Mouse (Mus musculus) E14TG2a.4 (cell line): ENCODE results near the gene Hsf5.
A peak's percentile ranks its signal among the peaks of the same experiment; 100 is the strongest.

Experiments used
- H3K27me3 ChIP-seq: 2 replicates; pipeline ENCODE4 v1.6.1; 2014; ENCODE audit warnings: low read length, control low read depth; ENCODE audit not compliant: insufficient read depth
- H3K36me3 ChIP-seq: 2 replicates; pipeline ENCODE4 v1.6.1; 2014; ENCODE audit warnings: low read length, control low read depth; ENCODE audit not compliant: insufficient read depth
- H3K4me1 ChIP-seq: replicated peaks from 2 replicates; pipeline ENCODE4 v1.6.1; 2014; ENCODE audit warnings: low read depth, low read length, control low read depth
- H3K4me3 ChIP-seq: replicated peaks from 2 replicates; pipeline ENCODE4 v1.5.1; 2014; ENCODE audit warnings: mild to moderate bottlenecking, low read length
- H3K9me3 ChIP-seq: 2 replicates; pipeline ENCODE4 v1.6.1; 2014; ENCODE audit warnings: low read length, control low read depth
- CTCF ChIP-seq: conservative IDR thresholded peaks from 2 replicates; pipeline ENCODE4 v1.5.1; 2014; ENCODE audit warnings: low read length
- NANOG ChIP-seq: IDR thresholded peaks from 2 replicates; pipeline ENCODE4 v1.6.1; 2014; ENCODE audit warnings: borderline replicate concordance, low read length, mixed read lengths
- POU5F1 ChIP-seq: IDR thresholded peaks from 2 replicates; pipeline ENCODE4 v1.6.1; 2014; ENCODE audit warnings: low read length, borderline replicate concordance

Gene Hsf5

GRCm38 (mm10) chr11:87616790-87617474, at the start of gene Hsf5:
Gene Hsf5 (plus strand): TSS chr11:87617164.
- Histone ChIP-seq H3K4me3 (peak within 1 kb of the TSS; percentile 66), H3K9me3 (0 out of 2 replicates have a peak, but pooled peaks cover 5% of the 10 kb centered on the region), H3K36me3 (peaks cover 49% of the 10 kb centered on the region), H3K4me1 (peaks cover 6% of the 10 kb centered on the region; the same call in 1 of the 2 replicates), H3K27me3 (peaks cover 38% of the 10 kb centered on the region)
- TF ChIP-seq NANOG (no peak), CTCF (no peak), POU5F1 (no peak)

- Histone ChIP-seq H3K4me1 (peaks cover 19% of the 10 kb centered on the region), H3K36me3 (no peaks in the 10 kb centered on the region), H3K27me3 (peaks cover 12% of the 10 kb centered on the region), H3K9me3 (no peaks in the 10 kb centered on the region), H3K4me3 (no peak within 1 kb of the TSS)
- TF ChIP-seq POU5F1: no peak
- no peak for TF ChIP-seq NANOG
- TF ChIP-seq CTCF: no peak
Observed at GRCm38 (mm10) chr11:87568255-87568953, 48.6 kb upstream of the Hsf5 start, which contains the start of gene Sept4. Gene Sept4 (plus strand): TSS chr11:87568903.

- no peak for TF ChIP-seq POU5F1
- no peak for TF ChIP-seq CTCF
- no peak for TF ChIP-seq NANOG
- Histone ChIP-seq H3K36me3 (no peaks in the 10 kb centered on the region), H3K4me3 (no peak overlapping the region), H3K27me3 (peaks cover 21% of the 10 kb centered on the region), H3K4me1 (peaks cover 35% of the 10 kb centered on the region), H3K9me3 (no peaks in the 10 kb centered on the region)
Observed at GRCm38 (mm10) chr11:87570743-87571142, 46.2 kb upstream of the Hsf5 start.

DNA sequence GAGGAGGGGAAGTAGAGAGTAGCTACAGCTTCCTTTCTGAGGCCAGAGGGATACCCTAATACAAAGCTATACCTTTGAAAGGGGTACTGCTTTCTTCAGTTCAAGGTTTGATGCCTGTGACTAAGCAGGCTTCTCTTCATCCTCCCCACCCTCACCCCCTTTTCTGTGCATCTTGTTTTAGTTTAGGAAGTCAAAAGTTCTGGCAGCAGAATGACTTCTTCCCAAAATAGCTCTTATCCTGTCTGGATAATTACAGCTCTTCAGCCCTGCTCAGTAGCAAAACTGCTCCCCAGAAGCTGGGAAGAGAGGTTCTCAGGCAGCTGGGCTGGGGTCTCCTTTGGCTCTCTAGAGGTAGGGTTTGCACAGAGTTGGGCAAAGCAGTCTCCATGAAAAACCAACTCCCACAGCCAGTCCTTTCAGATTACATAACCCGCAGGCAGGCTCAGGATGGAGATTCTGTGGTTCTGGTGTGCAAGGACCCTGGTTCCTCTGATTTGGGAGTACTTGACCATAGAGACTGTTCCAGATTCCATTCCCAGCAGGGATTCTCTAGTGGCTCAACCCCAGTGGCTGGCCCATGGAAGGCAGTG, 45.5 kb upstream of the Hsf5 start:
- Histone ChIP-seq H3K9me3 (no peaks in the 10 kb centered on the region), H3K36me3 (no peaks in the 10 kb centered on the region), H3K27me3 (peaks cover 25% of the 10 kb centered on the region), H3K4me1 (peaks cover 37% of the 10 kb centered on the region), H3K4me3 (no peak overlapping the region)
- TF ChIP-seq CTCF (no peak), NANOG (no peak), POU5F1 (no peak)

GRCm38 (mm10) chr11:87573751-87574150, 43.2 kb upstream of the Hsf5 start:
- no peaks in the 10 kb centered on the region for H3K9me3 ChIP-seq
- H3K27me3 ChIP-seq: peaks cover 47% of the 10 kb centered on the region
- peaks cover 56% of the 10 kb centered on the region for H3K4me1 ChIP-seq
- no peak overlapping the region for H3K4me3 ChIP-seq
- TF ChIP-seq POU5F1 (no peak), NANOG (no peak), CTCF (no peak)
- no peaks in the 10 kb centered on the region for H3K36me3 ChIP-seq

- no peaks in the 10 kb centered on the region for H3K9me3 ChIP-seq
- H3K4me3 ChIP-seq: no peak overlapping the region
Observed at GRCm38 (mm10) chr11:87574520-87575180, 42.3 kb upstream of the Hsf5 start.

GRCm38 (mm10) chr11:87577601-87578248, 39.2 kb upstream of the Hsf5 start:
- H3K27me3 ChIP-seq: peaks cover 73% of the 10 kb centered on the region
- H3K4me1 ChIP-seq: peaks cover 60% of the 10 kb centered on the region
- H3K36me3 ChIP-seq: no peaks in the 10 kb centered on the region
- no peaks in the 10 kb centered on the region for H3K9me3 ChIP-seq
- H3K4me3 ChIP-seq: peak overlapping the region; percentile 81
- no peak for TF ChIP-seq POU5F1
- no peak for TF ChIP-seq NANOG
- no peak for TF ChIP-seq CTCF

More at GRCm38 (mm10) chr11:87574520-87575180, 42.3 kb upstream of the Hsf5 start:
- no peaks in the 10 kb centered on the region for H3K36me3 ChIP-seq
- no peak for TF ChIP-seq NANOG
- no peak for TF ChIP-seq POU5F1
- no peak for TF ChIP-seq CTCF
- peaks cover 55% of the 10 kb centered on the region for H3K27me3 ChIP-seq
- peaks cover 61% of the 10 kb centered on the region for H3K4me1 ChIP-seq
